Mouse (Mus musculus) layer of hippocampus, postnatal 25 days (tissue): ENCODE measurements around the gene Plxnd1. TPM values are rescaled to one million over a fixed set of nuclear protein-coding genes. Genes with fewer than 3 reads are reported as not detected.

Experiments used
- total RNA-seq, 2 experiments: library from RNA; stranded (reverse); gene quantifications; 2 replicates each; pipeline ENCODE4 v1.2.3; 2021

The Plxnd1 gene
- total RNA-seq, 2 experiments from 2014 or later: 17.8 to 24.5 TPM

Other genes with a start within 250 kb of the Plxnd1 start
- gene Tmem40, start 232.6 kb downstream of the Plxnd1 start, total RNA-seq: under 1 TPM in 1 of 2 experiments, not detected in 1; 0.62 TPM
- 1 to 10 TPM; 2.7 to 3.8 TPM for gene Cand2, start 220.5 kb downstream of the Plxnd1 start, total RNA-seq
- 100 to 1,000 TPM; 471 to 520 TPM for gene Rpl32, start 186.3 kb downstream of the Plxnd1 start, total RNA-seq
- 1 to 10 TPM; 2.8 to 3.8 TPM for gene Efcab12, start 156.6 kb downstream of the Plxnd1 start, total RNA-seq
- gene Mbd4, start 141.6 kb downstream of the Plxnd1 start, total RNA-seq: 1 to 10 TPM; 5.8 to 6.1 TPM
- 10 to 100 TPM; 26.7 to 28.7 TPM for gene Ift122, start 141.5 kb downstream of the Plxnd1 start, total RNA-seq
- under 1 TPM; 0.49 to 0.59 TPM for gene Rho, start 63.3 kb downstream of the Plxnd1 start, total RNA-seq
- gene H1foo, start 50.1 kb downstream of the Plxnd1 start, total RNA-seq: not detected
- 10 to 100 TPM; 80.1 to 81.7 TPM for gene Tmcc1, start 198.5 kb upstream of the Plxnd1 start, total RNA-seq
- 10 to 100 TPM; 91.0 to 95.7 TPM for gene Washc2, start 213.0 kb upstream of the Plxnd1 start, total RNA-seq